Mouse (Mus musculus) liver, embryonic 16.5 days (tissue): Measurements from ENCODE around the gene Atg101. TPM values are rescaled to one million over a fixed set of nuclear protein-coding genes. Genes with fewer than 3 reads are reported as not detected.

ENCODE experiments used
- ATAC-seq: fragments of 200-750 bp; cut with Nextera tagmentation; 2 replicates; pipeline ENCODE4 v1.8.0; 2017; ENCODE audit warnings: low read depth, mild to moderate bottlenecking, moderate number of reproducible peaks, moderate library complexity
- H3K27ac ChIP-seq: fragments of 300-500 bp; sonication (generic); 2 replicates; pipeline ENCODE4 v1.5.1; 2014; ENCODE audit warnings: mild to moderate bottlenecking, low read length
- H3K27me3 ChIP-seq: fragments of 300-500 bp; sonication (generic); 2 replicates; pipeline ENCODE4 v1.6.1; 2014; ENCODE audit warnings: low read depth, low read length, mixed read lengths; ENCODE audit not compliant: control insufficient read depth, insufficient read depth
- H3K36me3 ChIP-seq: fragments of 300-500 bp; sonication (generic); 2 replicates; pipeline ENCODE4 v1.6.1; 2014; ENCODE audit warnings: mild to moderate bottlenecking; ENCODE audit not compliant: control insufficient read depth, insufficient read depth
- H3K4me1 ChIP-seq: fragments of 300-500 bp; sonication (generic); 2 replicates; pipeline ENCODE4 v1.6.1; 2014; ENCODE audit warnings: low read depth, low read length, mixed read lengths; ENCODE audit not compliant: control insufficient read depth
- H3K4me2 ChIP-seq: fragments of 300-500 bp; sonication (generic); 2 replicates; pipeline ENCODE4 v1.6.1; 2014; ENCODE audit warnings: low read depth, low read length, mixed read lengths
- H3K4me3 ChIP-seq: fragments of 300-500 bp; sonication (generic); 2 replicates; pipeline ENCODE4 v1.5.1; 2014; ENCODE audit warnings: low read depth, mild to moderate bottlenecking, low read length
- H3K9ac ChIP-seq: fragments of 300-500 bp; sonication (generic); 2 replicates; pipeline ENCODE4 v1.6.1; 2014; ENCODE audit warnings: low read depth, low read length
- H3K9me3 ChIP-seq: fragments of 300-500 bp; sonication (generic); replicated peaks from 2 replicates; pipeline ENCODE4 v1.6.1; 2016; ENCODE audit warnings: low read length; ENCODE audit not compliant: control insufficient read depth
- WGBS: fragments of 180-500 bp; shearing (Covaris S2); extraction: QIAGEN DNeasy Blood & Tissue Kit; methylation state at CpG from one replicate; pipeline ENCODE4 v1.1.7; 2014; ENCODE audit not compliant: insufficient replicate concordance; 5-methylcytosine and 5-hydroxymethylcytosine counted together
- polyA plus RNA-seq: library from polyadenylated mRNA; unstranded; fragments of >200 nt; fragmentation: Nextera tagmentation; extraction: Ambion mirVana; gene quantifications from 2 replicates; pipeline ENCODE4 v1.2.1, GENCODE M21; 2015

The Atg101 gene
- 25.0 and 26.1 TPM in 2 replicates for polyA plus RNA-seq

DNA sequence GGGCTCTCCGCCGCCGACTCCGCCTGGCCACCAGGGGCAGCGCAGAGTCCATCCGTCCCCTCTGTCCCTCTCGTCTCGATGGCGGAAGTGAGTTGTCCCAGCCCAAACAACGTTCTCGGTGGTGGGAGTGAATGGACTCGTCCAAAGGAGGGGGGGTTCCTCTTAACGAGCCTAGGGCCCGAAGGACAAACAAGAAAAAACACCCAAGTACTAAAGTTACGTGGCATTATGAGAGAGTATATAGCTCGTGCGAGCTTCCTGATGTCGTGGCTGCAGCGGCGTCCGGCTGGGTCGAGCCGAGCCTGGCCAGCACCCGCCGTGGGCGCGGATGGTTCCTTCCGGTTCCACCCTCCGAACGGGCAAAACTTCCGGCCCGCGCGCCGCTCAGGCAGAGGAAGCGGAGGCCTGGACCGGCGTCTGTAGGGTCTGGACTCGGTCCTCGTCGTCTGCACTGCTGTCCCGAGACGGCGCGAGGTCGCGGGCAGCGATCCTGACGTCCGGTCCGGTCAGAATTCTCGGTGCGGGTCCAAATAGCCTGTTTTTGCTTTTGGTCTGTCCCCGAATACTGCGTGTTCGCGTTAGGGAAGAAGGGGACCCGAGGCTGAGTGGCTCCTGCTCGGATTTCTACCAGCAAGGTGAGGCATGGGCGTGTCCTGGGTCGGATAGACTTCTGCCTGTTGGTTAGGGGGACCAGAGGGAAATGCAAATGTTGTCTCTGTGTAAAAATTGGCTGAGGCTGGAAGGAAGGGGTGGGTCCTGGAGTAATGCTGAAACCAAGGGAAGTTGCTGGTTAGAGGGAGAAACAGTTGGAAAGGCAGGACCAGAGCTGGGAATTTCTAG, at the start of gene Atg101:
Atg101 (plus strand) TSS at position 362 of the 840 bp plus-strand sequence.
- under 1% methylated on average over 61 of the region's 61 CpGs for WGBS
- Histone ChIP-seq H3K9ac (peak within 1 kb of the TSS; percentile 93), H3K27ac (peak within 1 kb of the TSS; percentile 81), H3K4me3 (peak within 1 kb of the TSS; percentile 93), H3K4me2 (peak within 1 kb of the TSS; percentile 78), H3K36me3 (peaks cover 20% of the 10 kb centered on the region), H3K9me3 (no peaks in the 10 kb centered on the region), H3K27me3 (no peaks in the 10 kb centered on the region), H3K4me1 (peaks cover 10% of the 10 kb centered on the region)
- peak; percentile 93 for ATAC-seq

DNA sequence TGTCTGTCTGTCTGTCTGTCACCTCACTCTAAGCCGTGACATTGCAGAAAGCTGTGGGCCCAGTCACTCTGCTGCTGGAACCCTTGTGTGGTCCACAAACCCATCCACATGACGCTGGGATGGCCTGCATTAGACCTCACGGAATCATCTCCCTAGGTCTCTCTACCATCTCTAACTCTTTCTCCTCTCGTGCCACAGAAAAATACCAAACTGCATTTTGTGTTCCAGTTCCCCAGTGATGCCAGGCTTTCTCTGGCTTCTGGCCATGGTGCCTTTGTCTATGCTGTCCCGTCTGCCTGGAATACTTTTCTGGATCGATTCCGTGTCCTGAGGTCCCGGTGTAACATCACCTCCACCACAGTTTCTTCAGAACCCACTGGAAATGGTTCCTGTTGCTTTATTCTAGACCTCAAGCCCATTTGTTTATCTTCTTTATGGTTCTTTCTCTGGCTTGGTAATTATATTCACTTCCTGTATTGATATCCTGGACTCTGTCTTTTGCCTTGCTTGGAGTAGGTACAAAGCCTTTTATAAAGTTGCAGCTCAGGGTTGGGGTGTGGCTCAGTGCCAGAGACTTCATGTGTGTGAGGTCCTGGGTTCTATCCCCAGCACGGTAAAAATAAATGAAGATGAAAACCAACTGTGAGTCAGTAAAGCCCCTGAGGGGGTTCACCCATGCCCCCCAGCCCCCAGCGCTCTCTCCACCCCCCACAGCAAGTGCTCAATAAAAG, 49.3 kb upstream of the Atg101 start:
- no peaks in the 10 kb centered on the region for H3K9me3 ChIP-seq
- H3K27me3 ChIP-seq, result no peaks in the 10 kb centered on the region
- peaks cover 4% of the 10 kb centered on the region; the same call in 1 of the 2 replicates for H3K4me1 ChIP-seq
- ATAC-seq, result no peak
- H3K36me3 ChIP-seq, result no peaks in the 10 kb centered on the region
- 58% methylated on average over 10 of the region's 10 CpGs for WGBS
- H3K4me2 ChIP-seq, result no peak overlapping the region
- no peak overlapping the region for H3K9ac ChIP-seq
- H3K27ac ChIP-seq, result no peak overlapping the region
- H3K4me3 ChIP-seq, result no peak overlapping the region

DNA sequence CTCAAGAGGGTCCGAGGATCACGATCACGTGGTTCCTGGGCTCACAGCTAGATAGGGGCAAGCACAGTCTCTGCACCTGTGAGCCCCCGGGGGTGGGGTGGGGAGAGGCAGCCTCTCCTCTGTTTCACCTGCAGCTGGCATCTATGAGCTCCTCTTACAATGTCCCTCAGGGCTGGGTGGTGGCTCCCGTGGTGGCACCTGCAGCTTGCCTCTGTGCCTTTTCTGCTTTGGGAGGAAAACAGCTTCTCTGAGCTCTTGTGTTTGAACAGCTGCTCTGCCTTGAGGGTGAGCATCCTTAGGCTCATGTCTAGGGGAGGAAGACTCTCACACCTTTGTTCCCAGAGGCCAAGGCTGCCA, 48.8 kb upstream of the Atg101 start:
- Histone ChIP-seq H3K27me3 (no peaks in the 10 kb centered on the region), H3K4me3 (no peak overlapping the region), H3K27ac (no peak overlapping the region), H3K4me2 (no peak overlapping the region), H3K9ac (no peak overlapping the region), H3K9me3 (no peaks in the 10 kb centered on the region), H3K4me1 (peaks cover 4% of the 10 kb centered on the region; the same call in 1 of the 2 replicates), H3K36me3 (no peaks in the 10 kb centered on the region)
- no peak for ATAC-seq
- WGBS, result 49% methylated on average over 5 of the region's 5 CpGs

DNA sequence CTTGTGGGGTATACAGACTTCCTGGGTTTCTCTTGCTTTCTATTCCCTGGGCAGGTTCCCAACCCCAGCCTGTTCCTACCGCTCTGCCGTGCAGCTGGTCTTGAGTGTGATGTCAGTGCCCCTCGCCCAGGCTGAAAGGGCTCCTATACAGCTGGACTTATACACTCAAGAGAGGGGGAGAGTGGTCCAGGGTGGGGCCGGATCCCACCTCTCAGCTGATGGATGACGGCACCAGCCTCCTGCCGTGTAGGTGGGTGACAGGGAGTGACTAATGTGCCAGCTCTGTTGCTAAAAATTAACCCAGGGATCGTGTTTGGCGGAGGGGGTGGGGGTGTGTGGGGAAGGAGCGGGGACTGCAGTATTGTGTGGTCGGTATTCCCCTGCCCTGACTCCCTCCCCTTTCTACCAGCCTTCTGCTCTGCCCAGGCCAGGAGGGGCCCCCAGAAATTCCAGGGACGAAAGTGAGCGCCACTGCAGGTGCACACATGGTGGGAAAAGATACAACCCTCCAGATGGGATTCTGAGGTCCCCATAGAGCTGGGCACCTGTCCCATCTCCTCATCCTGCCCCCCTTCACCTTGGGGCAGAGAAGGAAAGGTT, 48.2 kb upstream of the Atg101 start:
- Histone ChIP-seq H3K27ac (no peak overlapping the region), H3K4me3 (no peak overlapping the region), H3K4me1 (peaks cover 5% of the 10 kb centered on the region), H3K36me3 (no peaks in the 10 kb centered on the region), H3K4me2 (no peak overlapping the region), H3K9me3 (no peaks in the 10 kb centered on the region), H3K27me3 (no peaks in the 10 kb centered on the region), H3K9ac (no peak overlapping the region)
- 35% methylated on average over 12 of the region's 12 CpGs for WGBS
- ATAC-seq, result no peak; the same call in 1 of the 2 replicates

DNA sequence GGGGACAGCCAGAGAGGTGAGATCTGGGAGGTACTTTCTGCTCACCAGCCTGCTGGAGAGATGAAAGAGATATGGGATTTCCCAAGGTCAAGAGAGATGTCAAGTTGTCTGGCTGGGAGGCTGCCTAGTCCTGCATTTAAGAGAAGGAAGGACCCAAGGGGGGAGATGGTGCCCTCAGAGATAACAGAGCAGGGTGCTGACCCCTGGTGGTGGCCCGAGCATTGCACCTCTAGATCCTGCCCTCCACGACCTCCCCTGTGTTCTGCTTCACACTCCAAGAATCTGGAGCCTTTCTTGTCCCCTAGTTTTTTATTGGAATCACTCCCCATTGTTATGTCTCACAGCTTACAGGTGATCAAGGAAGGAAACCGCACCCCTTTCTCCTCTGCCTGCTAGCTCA, 47.2 kb upstream of the Atg101 start:
- H3K27ac ChIP-seq, result no peak overlapping the region
- H3K4me2 ChIP-seq, result no peak overlapping the region
- 4% methylated on average over 3 of the region's 3 CpGs for WGBS
- H3K9ac ChIP-seq, result no peak overlapping the region
- H3K9me3 ChIP-seq, result no peaks in the 10 kb centered on the region
- no peak for ATAC-seq
- H3K36me3 ChIP-seq, result no peaks in the 10 kb centered on the region
- H3K4me1 ChIP-seq, result peaks cover 8% of the 10 kb centered on the region
- no peaks in the 10 kb centered on the region for H3K27me3 ChIP-seq
- no peak overlapping the region for H3K4me3 ChIP-seq

DNA sequence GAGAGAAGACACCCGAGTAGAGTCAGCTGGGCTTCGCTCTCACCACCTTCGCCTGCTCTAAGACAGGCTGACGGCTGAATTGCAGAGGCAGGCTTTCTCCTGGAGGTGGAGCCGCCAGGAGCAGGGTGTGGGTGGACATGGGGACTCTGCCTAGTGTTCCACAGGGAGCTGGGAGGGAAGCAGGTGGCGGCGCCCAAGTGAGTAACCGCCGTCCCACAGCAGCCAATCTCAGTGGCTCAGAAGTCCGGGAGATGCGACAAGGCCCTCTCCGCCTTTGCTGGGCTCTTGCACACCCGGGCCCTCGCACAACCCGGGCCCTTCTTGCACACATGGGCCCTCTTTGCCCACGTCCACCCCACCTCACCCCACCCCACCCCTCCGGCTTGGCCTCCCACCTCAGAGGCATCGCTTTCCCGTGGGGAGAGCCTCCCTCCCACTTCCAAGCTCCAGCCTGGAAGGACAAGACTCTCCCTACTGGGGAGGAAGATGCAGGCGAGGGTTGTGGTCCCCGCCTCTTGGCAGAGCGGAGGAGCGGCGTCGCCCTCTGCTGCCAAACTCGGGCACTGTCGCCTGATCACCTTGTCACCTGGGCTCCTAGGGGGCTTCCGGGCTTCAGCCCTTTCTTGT, 45.1 kb upstream of the Atg101 start:
- Histone ChIP-seq H3K4me3 (no peak overlapping the region), H3K36me3 (no peaks in the 10 kb centered on the region), H3K27me3 (no peaks in the 10 kb centered on the region), H3K27ac (no peak overlapping the region), H3K4me1 (peaks cover 8% of the 10 kb centered on the region), H3K9me3 (no peaks in the 10 kb centered on the region), H3K9ac (no peak overlapping the region), H3K4me2 (no peak overlapping the region)
- 10% methylated on average over 28 of the region's 28 CpGs for WGBS
- no peak for ATAC-seq

DNA sequence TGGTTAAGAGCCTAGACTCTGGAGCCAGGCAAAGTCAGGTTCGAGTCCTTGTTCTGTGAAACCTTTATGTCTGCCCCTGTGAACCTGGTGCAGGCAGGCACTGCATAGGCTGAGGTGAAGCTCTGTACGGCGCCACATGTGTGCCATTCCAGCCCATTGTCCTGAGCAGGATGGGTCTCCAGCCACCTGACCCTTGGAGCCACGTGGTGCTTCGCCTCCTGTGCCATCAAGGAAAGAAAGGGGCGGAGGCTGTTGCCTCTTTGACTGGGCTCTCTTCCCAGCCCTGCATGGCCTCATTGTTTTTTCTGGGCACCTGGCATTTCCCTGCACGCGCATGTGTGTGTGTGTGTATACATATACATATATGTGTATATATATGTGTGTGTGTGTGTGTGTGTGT, 44.3 kb upstream of the Atg101 start:
- Histone ChIP-seq H3K9ac (no peak overlapping the region), H3K36me3 (no peaks in the 10 kb centered on the region), H3K27ac (no peak overlapping the region), H3K4me1 (peaks cover 8% of the 10 kb centered on the region), H3K9me3 (no peaks in the 10 kb centered on the region), H3K4me2 (no peak overlapping the region), H3K4me3 (no peak overlapping the region), H3K27me3 (no peaks in the 10 kb centered on the region)
- no peak for ATAC-seq
- 60% methylated on average over 8 of the region's 8 CpGs for WGBS

DNA sequence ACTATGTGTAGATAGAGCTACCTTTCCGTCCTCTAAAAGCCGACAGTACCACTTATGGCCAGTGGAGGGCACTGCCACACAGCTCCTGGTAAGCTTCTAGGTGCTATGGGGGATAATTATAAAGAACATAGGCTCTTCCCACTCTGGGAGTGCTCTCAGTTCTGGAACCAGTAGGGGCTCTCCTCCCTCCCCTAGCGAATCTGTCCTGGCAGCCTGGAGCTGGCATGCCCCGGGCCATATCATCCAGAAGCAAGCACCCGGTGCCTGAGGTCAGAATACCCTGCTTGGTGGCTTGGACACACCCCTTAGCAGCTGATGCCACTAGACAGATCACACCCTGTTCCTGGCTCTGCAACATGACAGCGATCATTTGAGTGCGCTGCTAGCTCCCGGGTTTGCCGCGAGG, 43.3 kb upstream of the Atg101 start:
- ATAC-seq, result peak; percentile 41
- 2% methylated on average over 10 of the region's 10 CpGs for WGBS
- Histone ChIP-seq H3K4me1 (peaks cover 9% of the 10 kb centered on the region), H3K4me3 (peak overlapping the region; percentile 28; the same call in 1 of the 2 replicates), H3K36me3 (no peaks in the 10 kb centered on the region), H3K4me2 (peak overlapping the region; percentile 51), H3K9me3 (no peaks in the 10 kb centered on the region), H3K27ac (no peak overlapping the region), H3K9ac (no peak overlapping the region), H3K27me3 (no peaks in the 10 kb centered on the region)
